Mouse (Mus musculus): Measurements from ENCODE around the gene Upb1. TPM values are rescaled to one million over a fixed set of nuclear protein-coding genes. Genes with fewer than 3 reads are reported as not detected.
"Not testable (repeated sequence)": the region's sequence is repeated elsewhere in the genome, so short reads cannot be mapped to it uniquely, and the experiment has no call there.

Gene Upb1
- under 1 TPM in 1 of 2 experiments, not detected in 1; 0.17 TPM for total RNA-seq (2021)
- long read RNA-seq, experiment 1, result 0 reads
- long read RNA-seq, experiment 2, result 0 reads

DNA sequence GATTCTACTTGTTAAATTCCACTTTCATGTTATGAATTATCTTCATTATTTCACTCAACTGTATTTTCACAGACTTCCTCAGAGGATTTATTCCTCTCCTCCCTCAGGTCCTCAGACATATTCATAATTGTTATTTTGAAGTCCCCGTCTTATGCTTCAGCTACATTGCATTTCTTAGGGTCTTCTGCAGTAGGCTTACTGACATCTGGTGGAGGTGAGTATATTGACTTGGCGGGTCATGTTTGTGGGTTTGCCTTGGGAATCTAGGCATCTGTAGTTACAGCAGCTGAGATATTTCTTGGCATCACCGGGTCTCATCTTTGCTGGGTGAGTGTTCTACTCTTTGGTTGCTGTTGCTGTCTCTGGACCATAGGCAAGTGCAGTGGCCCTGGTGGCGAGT is at the start of gene Upb1:
Upb1 (plus strand) TSS at position 158 of the 400 bp plus-strand sequence.
- DNase-seq (ENCODE audit: low spot score), result no peak

DNA sequence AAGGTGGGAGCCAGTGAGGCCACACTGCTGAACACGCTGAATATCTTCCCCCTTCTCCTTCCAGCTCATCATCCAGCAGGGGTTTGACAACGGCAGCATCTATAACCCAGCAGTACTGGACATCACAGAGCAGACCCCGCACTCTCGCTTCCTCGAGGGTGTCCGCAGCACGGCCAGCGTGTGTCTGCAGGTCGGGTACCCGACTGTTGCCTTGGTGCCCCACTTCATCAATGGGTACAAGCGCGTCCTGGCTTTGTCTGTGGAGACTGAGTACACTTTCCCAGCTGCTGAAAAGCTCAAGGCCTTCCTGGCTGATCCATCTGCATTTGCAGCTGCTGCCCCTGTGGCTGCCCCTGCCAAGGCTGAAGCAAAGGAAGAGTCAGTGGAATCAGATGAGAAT is 48.4 kb upstream of the Upb1 start:
- no peak for DNase-seq (ENCODE audit: low spot score)

GRCm38 (mm10) chr10:75353838-75354241 is 47.1 kb upstream of the Upb1 start:
- not testable (repeated sequence) for DNase-seq (ENCODE audit: low spot score)

DNA sequence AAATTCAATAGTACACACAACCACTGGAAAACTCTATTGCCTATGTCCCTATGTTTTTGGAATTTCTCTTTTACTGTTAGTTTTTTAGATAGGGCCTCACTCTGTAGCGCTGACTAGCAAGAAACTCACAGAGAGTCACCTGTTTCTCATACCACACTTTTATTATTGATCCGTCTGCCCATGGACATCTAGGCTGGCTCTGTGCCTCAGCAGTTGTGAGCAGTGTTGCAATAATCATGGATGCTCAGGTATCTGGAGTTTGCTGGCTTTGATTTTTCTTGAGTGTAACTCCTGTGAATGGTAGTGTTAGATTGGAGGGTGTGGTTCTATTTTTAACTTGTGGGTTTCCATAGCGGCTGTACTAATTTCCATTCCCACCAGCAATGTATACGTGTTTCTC is 45.6 kb upstream of the Upb1 start:
- DNase-seq (ENCODE audit: low spot score), result no peak

DNA sequence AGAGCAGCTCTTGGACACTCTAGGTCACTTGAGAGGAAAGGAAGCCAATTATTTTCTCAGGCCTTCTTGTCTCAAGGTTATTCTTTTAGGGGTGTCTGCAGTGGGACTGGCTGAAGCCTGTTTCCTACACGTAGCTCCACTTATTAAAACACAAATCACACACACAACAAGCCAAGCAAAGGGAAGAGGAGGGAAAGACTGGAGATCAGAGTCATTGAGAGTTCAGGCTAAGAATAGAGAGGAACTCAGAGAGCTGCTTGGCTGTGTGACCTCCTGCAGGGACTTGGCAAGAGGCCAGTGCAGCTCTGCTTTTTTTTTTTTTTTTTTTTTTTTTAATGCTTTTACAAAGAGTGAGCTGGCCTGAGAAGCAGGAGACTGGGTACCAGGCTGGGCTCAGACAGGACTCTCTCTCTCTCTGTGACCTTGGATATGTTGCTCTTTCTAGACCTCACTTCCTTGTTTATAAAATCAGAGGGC is 36.7 kb upstream of the Upb1 start:
- DNase-seq (ENCODE audit: low spot score), result peak; percentile 8

DNA sequence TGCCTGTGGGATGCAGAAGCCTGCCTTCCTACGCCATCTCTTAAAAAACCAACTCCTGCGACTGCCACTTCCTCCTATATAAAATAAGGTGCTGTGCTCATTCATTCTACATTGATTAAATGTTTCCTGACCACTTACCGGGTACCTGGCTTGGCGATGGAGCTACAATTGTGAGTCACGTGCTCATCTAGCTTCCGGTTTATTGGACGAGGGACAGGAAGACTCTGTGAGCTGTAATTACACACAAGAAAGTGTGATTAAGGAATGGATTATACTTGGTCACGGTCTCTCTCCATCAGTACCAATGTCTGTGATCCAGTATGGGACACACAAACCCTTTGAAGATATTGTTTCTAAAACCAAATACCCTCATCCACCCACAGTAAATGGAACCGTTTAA is 36.1 kb upstream of the Upb1 start:
- DNase-seq (ENCODE audit: low spot score), result no peak

GRCm38 (mm10) chr10:75365231-75365633 is 35.7 kb upstream of the Upb1 start:
- no peak for DNase-seq (ENCODE audit: low spot score)

DNA sequence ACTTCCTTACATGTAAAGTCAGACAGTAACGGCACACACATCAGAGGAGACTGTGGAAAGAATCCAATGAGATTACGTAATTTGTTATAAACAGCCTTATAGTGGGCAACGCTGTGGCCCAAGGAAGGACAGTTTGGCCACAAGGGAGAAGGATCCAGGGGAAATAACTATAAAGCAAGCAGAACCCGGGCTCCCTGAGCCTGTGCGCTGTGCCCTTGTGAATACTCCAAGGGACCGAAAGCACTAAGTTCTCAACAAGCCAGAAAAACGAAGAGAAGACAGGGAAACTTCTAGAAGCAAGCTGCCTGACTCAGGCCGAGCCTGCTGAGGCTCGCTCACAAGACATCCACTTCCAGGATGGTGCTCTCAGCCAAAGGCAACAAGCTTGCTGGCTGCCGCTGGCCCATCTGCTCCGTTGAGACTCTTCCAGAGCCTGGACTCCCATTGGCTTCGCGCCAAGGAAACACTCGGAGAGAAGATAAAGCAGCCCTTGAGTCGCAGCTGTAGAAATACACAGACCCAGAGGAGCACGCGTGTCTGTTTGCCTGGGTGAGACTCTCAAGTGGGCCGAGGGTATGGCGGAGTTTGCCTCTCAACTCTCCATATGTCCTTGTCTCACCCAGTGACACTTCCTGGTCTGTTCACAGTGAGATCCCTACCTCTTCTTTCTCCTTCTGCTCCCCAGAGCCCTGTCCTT is 27.1 kb upstream of the Upb1 start:
- DNase-seq (ENCODE audit: low spot score), result peak; percentile 27

DNA sequence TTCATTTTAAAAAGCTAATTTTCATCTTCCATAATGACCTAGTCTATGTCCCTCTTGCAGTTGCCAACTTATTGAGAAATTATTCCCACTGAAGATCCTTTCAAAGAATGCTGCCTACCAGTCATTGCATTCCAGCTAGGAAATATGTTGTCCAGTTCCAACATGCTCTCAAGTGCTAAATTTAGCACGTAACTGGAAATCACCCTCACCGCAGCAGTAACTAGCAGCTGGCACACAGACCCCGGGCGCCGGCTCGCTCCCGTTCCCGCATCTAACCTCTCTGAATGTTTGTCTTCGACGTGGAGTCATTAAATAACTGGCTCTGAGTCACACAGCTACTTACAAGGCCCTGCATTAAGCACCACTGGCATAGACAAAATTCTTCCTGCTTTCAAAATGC is 22.2 kb upstream of the Upb1 start:
- no peak for DNase-seq (ENCODE audit: low spot score)

GRCm38 (mm10) chr10:75390156-75390555 is 10.8 kb upstream of the Upb1 start:
- no peak for DNase-seq (ENCODE audit: low spot score)

DNA sequence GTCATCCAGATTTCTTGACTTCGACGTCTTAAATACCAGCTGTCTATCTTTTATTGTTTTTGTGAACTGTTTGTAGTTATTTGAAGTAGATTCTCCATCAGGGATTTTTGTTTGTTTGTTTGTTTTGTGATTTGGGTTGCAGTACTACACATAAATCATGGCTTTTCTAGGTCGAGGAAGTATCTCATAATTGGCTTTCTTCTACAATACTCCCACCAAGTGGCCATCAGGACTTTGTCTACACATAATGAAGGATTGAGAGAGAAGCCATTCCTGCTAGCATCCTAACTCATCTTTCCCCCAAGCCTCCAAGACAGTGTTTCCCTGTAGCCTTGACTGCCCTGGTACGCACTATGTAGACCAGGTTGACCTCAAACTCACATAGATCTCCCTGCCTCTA is 10.1 kb upstream of the Upb1 start:
- no peak for DNase-seq (ENCODE audit: low spot score)

DNA sequence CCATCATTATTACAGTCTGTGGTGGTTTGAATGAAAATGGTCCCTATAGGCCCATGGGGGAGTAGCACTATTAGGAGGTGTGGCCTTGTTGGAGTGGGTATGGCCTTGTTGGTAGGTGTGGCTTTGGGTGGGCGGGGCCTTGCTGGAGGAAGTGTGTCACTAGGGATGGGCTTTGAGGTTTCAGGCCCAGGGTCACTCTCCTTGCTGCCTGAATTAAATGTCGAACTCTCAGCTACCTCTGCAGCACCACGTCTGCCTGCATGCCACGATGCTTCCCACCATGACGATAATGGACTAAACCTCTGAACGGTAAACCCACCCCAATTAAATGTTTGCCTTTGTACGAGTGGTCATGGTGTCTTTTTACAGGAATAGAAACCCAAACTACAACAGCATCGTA is 6.1 kb upstream of the Upb1 start:
- DNase-seq (ENCODE audit: low spot score), result no peak

DNA sequence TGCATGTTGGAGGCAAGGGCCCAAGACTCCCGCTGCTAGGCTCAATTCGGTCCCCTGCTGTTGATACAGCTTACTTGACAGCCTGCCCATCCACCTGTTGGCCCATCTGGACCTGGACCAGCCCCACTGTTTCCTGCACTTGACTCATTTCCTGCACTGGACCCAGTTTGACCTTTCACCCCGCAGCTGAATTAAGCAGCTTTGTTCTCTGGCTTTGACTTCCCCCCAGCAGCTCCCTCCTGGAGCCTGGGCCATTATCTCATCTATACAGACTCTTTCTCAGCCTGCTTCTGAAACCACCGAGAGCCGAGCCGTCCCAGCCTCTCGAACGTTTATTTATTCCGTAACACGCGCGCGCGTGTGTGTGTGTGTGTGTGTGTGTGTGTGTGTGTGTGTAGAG is 3.9 kb upstream of the Upb1 start:
- peak; percentile 13 for DNase-seq (ENCODE audit: low spot score)

- DNase-seq (ENCODE audit: low spot score), result no peak
These were observed 5.0 kb downstream of the Upb1 start for GRCm38 (mm10) chr10:75405916-75406315.

- DNase-seq (ENCODE audit: low spot score), result peak; percentile 9
These were observed 5.8 kb downstream of the Upb1 start for GRCm38 (mm10) chr10:75406755-75407154.

DNA sequence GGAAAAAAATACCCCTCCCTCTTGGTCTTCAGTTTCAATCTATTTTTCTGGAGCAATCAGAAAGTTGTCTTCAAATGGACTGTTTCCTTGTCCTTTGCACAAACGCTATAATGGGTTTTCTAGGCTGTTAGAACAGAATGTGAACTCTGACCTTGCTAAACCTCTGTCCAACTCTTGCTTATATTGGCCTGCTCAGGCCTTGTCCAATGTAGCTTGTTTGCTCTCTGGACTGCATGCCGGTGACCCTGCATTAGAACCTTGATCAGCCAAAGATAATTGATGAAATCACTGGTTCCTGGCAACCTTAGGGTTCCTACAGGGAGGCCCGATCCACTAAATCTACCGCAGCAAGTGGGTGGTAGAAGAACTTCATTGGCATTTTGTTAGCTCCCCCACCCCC is 6.8 kb downstream of the Upb1 start:
- no peak for DNase-seq (ENCODE audit: low spot score)

GRCm38 (mm10) chr10:75411343-75412113 is 10.6 kb downstream of the Upb1 start:
- DNase-seq (ENCODE audit: low spot score), result not testable (repeated sequence)

DNA sequence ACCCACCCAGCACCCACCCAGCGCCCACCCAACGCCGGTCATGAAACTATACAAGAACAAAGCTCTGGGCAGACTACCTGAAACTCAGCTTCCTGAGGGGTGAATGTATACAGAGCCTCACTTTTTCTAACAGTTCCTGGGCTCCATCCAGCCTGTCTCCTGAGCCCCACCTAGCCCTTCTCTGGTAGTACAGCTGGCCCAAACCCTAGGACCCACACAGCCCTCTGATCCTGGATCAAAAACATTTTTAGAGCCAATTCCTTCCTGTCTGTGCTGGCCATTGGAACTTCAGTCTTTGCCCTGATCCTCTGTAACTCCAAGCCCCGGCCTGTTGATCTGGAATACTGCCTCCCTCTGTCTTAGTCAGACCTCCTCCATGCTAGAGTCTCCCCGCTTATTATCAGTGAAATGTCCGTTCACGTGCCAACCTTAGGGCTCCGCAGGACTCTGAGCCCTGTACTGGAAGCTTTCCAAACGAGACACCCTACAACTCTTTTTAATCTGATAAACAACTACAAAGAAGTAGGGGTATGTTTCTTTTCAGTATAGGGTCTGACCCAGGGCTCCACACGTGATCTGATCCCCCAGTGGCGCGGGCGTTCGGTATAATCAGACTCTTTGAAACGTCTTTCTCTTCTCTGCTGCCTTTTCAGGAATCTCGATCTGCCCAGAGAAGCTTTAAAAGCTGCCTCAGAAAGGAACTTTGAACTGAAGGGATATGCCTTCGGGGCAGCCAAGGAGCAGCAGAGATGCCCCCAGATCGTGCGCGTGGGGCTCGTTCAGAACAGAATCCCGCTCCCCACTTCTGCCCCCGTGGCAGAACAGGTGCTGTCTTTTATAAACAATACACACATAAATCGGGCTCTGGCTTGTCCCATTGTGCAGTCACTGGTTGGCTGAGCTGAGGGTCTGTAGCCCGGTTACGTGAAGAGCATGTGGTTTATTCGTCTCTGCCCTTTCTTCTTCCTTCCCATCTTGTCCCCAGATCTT is 11.5 kb downstream of the Upb1 start:
- DNase-seq (ENCODE audit: low spot score), result no peak

DNA sequence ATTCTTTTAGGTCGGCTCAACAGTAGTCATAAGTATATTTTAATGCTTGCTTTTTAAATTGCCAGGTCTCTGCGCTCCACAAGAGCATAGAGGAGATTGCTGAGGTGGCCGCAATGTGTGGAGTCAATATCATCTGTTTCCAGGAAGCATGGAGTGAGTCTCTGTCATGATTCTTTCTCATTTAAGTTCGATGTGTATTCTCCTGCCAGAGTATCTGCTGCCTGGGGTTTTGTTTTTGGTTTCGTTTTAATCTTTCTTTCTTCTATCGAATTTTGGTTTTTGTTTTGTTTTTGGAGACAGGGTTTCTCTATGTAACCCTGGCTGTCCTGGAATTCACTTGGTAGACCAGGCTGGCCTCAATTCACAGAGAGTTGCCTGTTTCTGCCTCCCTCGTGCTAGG is 14.0 kb downstream of the Upb1 start:
- DNase-seq (ENCODE audit: low spot score), result no peak

GRCm38 (mm10) chr10:75417363-75418042 is 16.6 kb downstream of the Upb1 start:
- DNase-seq (ENCODE audit: low spot score), result no peak

GRCm38 (mm10) chr10:75418747-75419146 is 17.8 kb downstream of the Upb1 start:
- no peak for DNase-seq (ENCODE audit: low spot score)

Data from gastrocnemius, adult 18-20 months (tissue).